Mouse (Mus musculus): ENCODE measurements around the gene Ppil1. TPM values are rescaled to one million over a fixed set of nuclear protein-coding genes. Genes with fewer than 3 reads are reported as not detected.

The Ppil1 gene
- polyA plus RNA-seq, 1 experiment from 2014 or later, result 117 TPM

GRCm38 (mm10) chr17:29231109-29231508, 32.9 kb downstream of the Ppil1 start:
- Histone ChIP-seq H3K9ac (no peak overlapping the region), H3K4me1 (replicated peaks) (no peaks in the 10 kb centered on the region; the same call in 1 of the 2 replicates), H3K27ac (no peak overlapping the region), H3K9me3 (replicated peaks) (no peaks in the 10 kb centered on the region), H3K27me3 (peaks cover 28% of the 10 kb centered on the region), H3K4me3 (replicated peaks) (no peak overlapping the region), H3K36me3 (no peaks in the 10 kb centered on the region), H3K4me2 (no peak overlapping the region)
- WGBS (ENCODE audit: insufficient replicate concordance), result 60% methylated on average over 10 of the region's 10 CpGs
- DNase-seq (no peak), ATAC-seq (ENCODE audit: low read depth) (no peak)

- ATAC-seq (ENCODE audit: low read depth), result no peak
Observed at GRCm38 (mm10) chr17:29220631-29221030, 43.4 kb downstream of the Ppil1 start.

GRCm38 (mm10) chr17:29218017-29218416, 46.0 kb downstream of the Ppil1 start:
- Histone ChIP-seq H3K9ac (no peak overlapping the region), H3K4me2 (no peak overlapping the region), H3K27me3 (peaks cover 16% of the 10 kb centered on the region), H3K4me3 (replicated peaks) (no peak overlapping the region), H3K36me3 (no peaks in the 10 kb centered on the region), H3K4me1 (replicated peaks) (no peaks in the 10 kb centered on the region), H3K27ac (no peak overlapping the region), H3K9me3 (replicated peaks) (no peaks in the 10 kb centered on the region)
- DNase-seq (no peak), ATAC-seq (ENCODE audit: low read depth) (no peak)
- 74% methylated on average over 5 of the region's 5 CpGs for WGBS (ENCODE audit: insufficient replicate concordance)

More at GRCm38 (mm10) chr17:29220631-29221030, 43.4 kb downstream of the Ppil1 start:
- Histone ChIP-seq H3K27me3 (no peaks in the 10 kb centered on the region), H3K27ac (no peak overlapping the region), H3K9me3 (replicated peaks) (no peaks in the 10 kb centered on the region), H3K4me2 (no peak overlapping the region), H3K9ac (no peak overlapping the region), H3K4me1 (replicated peaks) (no peaks in the 10 kb centered on the region), H3K36me3 (no peaks in the 10 kb centered on the region), H3K4me3 (replicated peaks) (no peak overlapping the region)
- no peak for DNase-seq
- WGBS (ENCODE audit: insufficient replicate concordance), result 75% methylated on average over 14 of the region's 14 CpGs

- no peak for ATAC-seq (ENCODE audit: low read depth)
- no peak for DNase-seq
- peaks cover 16% of the 10 kb centered on the region for H3K27me3 ChIP-seq
- H3K27ac ChIP-seq, result no peak overlapping the region
- no peak overlapping the region for H3K4me3 ChIP-seq (replicated peaks)
- H3K9ac ChIP-seq, result no peak overlapping the region
- H3K4me1 ChIP-seq (replicated peaks), result no peaks in the 10 kb centered on the region
- H3K9me3 ChIP-seq (replicated peaks), result no peaks in the 10 kb centered on the region
- no peaks in the 10 kb centered on the region for H3K36me3 ChIP-seq
- 49% methylated on average over 7 of the region's 7 CpGs for WGBS (ENCODE audit: insufficient replicate concordance)
- H3K4me2 ChIP-seq, result no peak overlapping the region
Observed at GRCm38 (mm10) chr17:29216078-29216477, 47.9 kb downstream of the Ppil1 start.

- no peak overlapping the region for H3K4me2 ChIP-seq
- DNase-seq (no peak), ATAC-seq (ENCODE audit: low read depth) (no peak)
- H3K9me3 ChIP-seq (replicated peaks), result no peaks in the 10 kb centered on the region
- H3K36me3 ChIP-seq, result no peaks in the 10 kb centered on the region
- no peak overlapping the region for H3K27ac ChIP-seq
- H3K4me1 ChIP-seq (replicated peaks), result no peaks in the 10 kb centered on the region
- peaks cover 16% of the 10 kb centered on the region for H3K27me3 ChIP-seq
- no peak overlapping the region for H3K9ac ChIP-seq
- H3K4me3 ChIP-seq (replicated peaks), result no peak overlapping the region
- 45% methylated on average over 10 of the region's 10 CpGs for WGBS (ENCODE audit: insufficient replicate concordance)
Observed at GRCm38 (mm10) chr17:29214655-29215054, 49.3 kb downstream of the Ppil1 start.

GRCm38 (mm10) chr17:29214193-29214456, 49.9 kb downstream of the Ppil1 start:
- Histone ChIP-seq H3K9ac (no peak overlapping the region), H3K4me3 (replicated peaks) (no peak overlapping the region), H3K27me3 (peaks cover 16% of the 10 kb centered on the region), H3K27ac (no peak overlapping the region), H3K4me2 (no peak overlapping the region), H3K4me1 (replicated peaks) (no peaks in the 10 kb centered on the region), H3K9me3 (replicated peaks) (no peaks in the 10 kb centered on the region), H3K36me3 (no peaks in the 10 kb centered on the region)
- WGBS (ENCODE audit: insufficient replicate concordance), result 56% methylated on average over 4 of the region's 4 CpGs
- ATAC-seq (ENCODE audit: low read depth) (no peak), DNase-seq (no peak)

- DNase-seq, result no peak
- WGBS (ENCODE audit: insufficient replicate concordance), result 35% methylated on average over 12 of the region's 12 CpGs
Observed at GRCm38 (mm10) chr17:29213381-29214192, 50.4 kb downstream of the Ppil1 start.

GRCm38 (mm10) chr17:29211836-29212235, 52.1 kb downstream of the Ppil1 start:
- Histone ChIP-seq H3K36me3 (no peaks in the 10 kb centered on the region), H3K27ac (no peak overlapping the region), H3K27me3 (peaks cover 16% of the 10 kb centered on the region), H3K4me2 (no peak overlapping the region), H3K4me3 (replicated peaks) (no peak overlapping the region), H3K9ac (no peak overlapping the region), H3K9me3 (replicated peaks) (no peaks in the 10 kb centered on the region), H3K4me1 (replicated peaks) (no peaks in the 10 kb centered on the region)
- 30% methylated on average over 7 of the region's 7 CpGs for WGBS (ENCODE audit: insufficient replicate concordance)
- DNase-seq (no peak), ATAC-seq (ENCODE audit: low read depth) (no peak)

More at GRCm38 (mm10) chr17:29213381-29214192, 50.4 kb downstream of the Ppil1 start:
- no peak overlapping the region for H3K9ac ChIP-seq
- no peak overlapping the region for H3K4me3 ChIP-seq (replicated peaks)
- H3K9me3 ChIP-seq (replicated peaks), result no peaks in the 10 kb centered on the region
- H3K4me2 ChIP-seq, result no peak overlapping the region
- no peak for ATAC-seq (ENCODE audit: low read depth)
- H3K4me1 ChIP-seq (replicated peaks), result no peaks in the 10 kb centered on the region
- peaks cover 16% of the 10 kb centered on the region for H3K27me3 ChIP-seq
- no peaks in the 10 kb centered on the region for H3K36me3 ChIP-seq
- H3K27ac ChIP-seq, result no peak overlapping the region

- ATAC-seq (ENCODE audit: low read depth), result no peak
- Histone ChIP-seq H3K9ac (no peak overlapping the region), H3K4me1 (replicated peaks) (no peaks in the 10 kb centered on the region), H3K4me3 (replicated peaks) (no peak overlapping the region), H3K36me3 (no peaks in the 10 kb centered on the region), H3K27me3 (peaks cover 15% of the 10 kb centered on the region), H3K9me3 (replicated peaks) (no peaks in the 10 kb centered on the region), H3K4me2 (no peak overlapping the region), H3K27ac (no peak overlapping the region)
- 81% methylated on average over 3 of the region's 3 CpGs for WGBS (ENCODE audit: insufficient replicate concordance)
- DNase-seq, result no peak
Observed at GRCm38 (mm10) chr17:29210037-29210436, 53.9 kb downstream of the Ppil1 start.

GRCm38 (mm10) chr17:29206052-29206451, 57.9 kb downstream of the Ppil1 start:
- Histone ChIP-seq H3K4me1 (replicated peaks) (no peaks in the 10 kb centered on the region), H3K27ac (no peak overlapping the region), H3K4me3 (replicated peaks) (no peak overlapping the region), H3K9ac (no peak overlapping the region), H3K9me3 (replicated peaks) (no peaks in the 10 kb centered on the region), H3K27me3 (no peaks in the 10 kb centered on the region), H3K36me3 (no peaks in the 10 kb centered on the region), H3K4me2 (no peak overlapping the region)
- 62% methylated on average over 7 of the region's 7 CpGs for WGBS (ENCODE audit: insufficient replicate concordance)
- ATAC-seq (ENCODE audit: low read depth) (no peak), DNase-seq (no peak)

GRCm38 (mm10) chr17:29202604-29203003, 61.4 kb downstream of the Ppil1 start:
- DNase-seq, result no peak
- no peak overlapping the region for H3K27ac ChIP-seq
- H3K4me1 ChIP-seq (replicated peaks), result no peaks in the 10 kb centered on the region
- H3K4me3 ChIP-seq (replicated peaks), result no peak overlapping the region
- H3K27me3 ChIP-seq, result no peaks in the 10 kb centered on the region
- H3K9me3 ChIP-seq (replicated peaks), result no peaks in the 10 kb centered on the region
- ATAC-seq (ENCODE audit: low read depth), result no peak
- H3K9ac ChIP-seq, result no peak overlapping the region
- H3K4me2 ChIP-seq, result no peak overlapping the region
- H3K36me3 ChIP-seq, result no peaks in the 10 kb centered on the region
- 64% methylated on average over 6 of the region's 6 CpGs for WGBS (ENCODE audit: insufficient replicate concordance)
